Mouse (Mus musculus): Measurements from ENCODE around the gene Rarres2. TPM values are rescaled to one million over a fixed set of nuclear protein-coding genes. Genes with fewer than 3 reads are reported as not detected.

Rarres2 gene
- polyA plus RNA-seq (2017; shearing (Covaris generic)): not detected

GRCm38 (mm10) chr6:48572572-48573061 is at the start of gene Rarres2:
Gene Rarres2, minus strand, starts transcription at chr6:48572789.

GRCm38 (mm10) chr6:48601271-48602079 is 28.9 kb upstream of the Rarres2 start, which contains the start of gene Zfp775:
Gene Zfp775, plus strand, starts transcription at chr6:48602063.

GRCm38 (mm10) chr6:48593158-48594042 is 20.8 kb upstream of the Rarres2 start, which contains the start of the genes Repin1 and Gm44965:
Gene Repin1, plus strand, starts transcription at chr6:48593883.
Gene Gm44965, plus strand, starts transcription at chr6:48593941.

GRCm38 (mm10) chr6:48589194-48589750 is 16.7 kb upstream of the Rarres2 start, which contains the start of gene Gm45021:
Gene Gm45021, plus strand, starts transcription at chr6:48589610.

GRCm38 (mm10) chr6:48554280-48555103 is 18.1 kb downstream of the Rarres2 start, which contains the start of gene Lrrc61:
Gene Lrrc61, plus strand, starts transcription at chr6:48554796.

GRCm38 (mm10) chr6:48537105-48537954 is 35.3 kb downstream of the Rarres2 start, which contains the start of gene Atp6v0e2:
Gene Atp6v0e2, plus strand, starts transcription at chr6:48537615.

Other genes starting within 250 kb of the Rarres2 start
- gene Krba1, start 177.2 kb downstream of the Rarres2 start, polyA plus RNA-seq (2017; shearing (Covaris generic)): 34.6 TPM
- gene Zfp467, start 127.0 kb downstream of the Rarres2 start, polyA plus RNA-seq (2017; shearing (Covaris generic)): 14.2 TPM
- 0.21 TPM for gene Sspo, start 124.6 kb downstream of the Rarres2 start, polyA plus RNA-seq (2017; shearing (Covaris generic))
- 0.29 TPM for gene Atp6v0e2, start 35.2 kb downstream of the Rarres2 start, polyA plus RNA-seq (2017; shearing (Covaris generic))
- gene Lrrc61, start 18.0 kb downstream of the Rarres2 start, polyA plus RNA-seq (2017; shearing (Covaris generic)): 57.5 TPM
- gene Gm45021, start 16.8 kb upstream of the Rarres2 start, polyA plus RNA-seq (2017; shearing (Covaris generic)): not detected
- gene Repin1, start 21.1 kb upstream of the Rarres2 start, polyA plus RNA-seq (2017; shearing (Covaris generic)): 3.4 TPM
- gene Gm44965, start 21.2 kb upstream of the Rarres2 start, polyA plus RNA-seq (2017; shearing (Covaris generic)): not detected
- gene Zfp775, start 29.3 kb upstream of the Rarres2 start, polyA plus RNA-seq (2017; shearing (Covaris generic)): 3.3 TPM
- gene AI854703, start 54.0 kb upstream of the Rarres2 start, polyA plus RNA-seq (2017; shearing (Covaris generic)): 5.2 TPM
- gene Gimap8, start 74.4 kb upstream of the Rarres2 start, polyA plus RNA-seq (2017; shearing (Covaris generic)): 194 TPM
- gene Gimap9, start 103.3 kb upstream of the Rarres2 start, polyA plus RNA-seq (2017; shearing (Covaris generic)): 285 TPM
- gene Gimap4, start 111.8 kb upstream of the Rarres2 start, polyA plus RNA-seq (2017; shearing (Covaris generic)): 1,424 TPM
- gene Gimap6, start 135.4 kb upstream of the Rarres2 start, polyA plus RNA-seq (2017; shearing (Covaris generic)): 1,045 TPM
- 29.9 TPM for gene Gm28053, start 145.8 kb upstream of the Rarres2 start, polyA plus RNA-seq (2017; shearing (Covaris generic))
- gene Gimap7, start 145.8 kb upstream of the Rarres2 start, polyA plus RNA-seq (2017; shearing (Covaris generic)): 306 TPM
- gene Gimap1, start 166.3 kb upstream of the Rarres2 start, polyA plus RNA-seq (2017; shearing (Covaris generic)): 196 TPM
- 259 TPM for gene Gimap5, start 173.4 kb upstream of the Rarres2 start, polyA plus RNA-seq (2017; shearing (Covaris generic))
- 2,133 TPM for gene Gimap3, start 198.1 kb upstream of the Rarres2 start, polyA plus RNA-seq (2017; shearing (Covaris generic))

Measured in CD4-positive, CD25-positive, alpha-beta regulatory T cell, adult 9 weeks (primary cell).